In the genomic region with DNA sequence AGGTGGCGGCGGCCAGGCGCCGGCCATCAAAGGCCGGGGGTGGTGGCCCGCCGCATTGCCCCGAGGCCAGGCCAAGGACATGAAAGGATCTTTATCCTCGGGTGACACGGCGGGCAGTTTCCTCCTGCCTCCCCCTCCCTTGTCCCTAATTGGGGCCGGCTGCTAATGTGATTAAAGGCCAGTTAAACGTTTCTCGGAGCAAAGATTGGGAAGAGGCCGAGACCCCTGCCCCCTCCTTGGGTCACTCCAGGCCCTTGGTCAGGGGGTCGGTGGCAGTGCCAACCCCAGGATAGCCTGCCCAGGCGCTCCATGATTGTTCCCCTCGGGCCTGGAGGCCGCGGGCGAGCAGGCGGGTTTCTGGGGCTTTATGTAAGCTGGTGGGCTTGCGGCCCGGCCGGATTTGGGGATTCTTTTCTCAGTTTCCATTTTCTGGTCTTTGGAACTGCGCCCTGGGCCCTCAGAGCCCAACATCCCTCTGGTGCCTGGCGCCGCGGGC, we compare ENCODE assay signal across 9 mouse cellular contexts.
DNase-seq lines count a peak whose midpoint lies in the region; ATAC-seq and TF ChIP-seq lines count a peak whose summit lies in the region.
"Had no signal": no experiment of that assay in that cellular context is flagged by ENCODE, and none has a peak within 500 bp of the region (broad histone marks: within the 10 kb centered on the region; RNA-seq: fewer than 3 reads in every experiment).

No protein-coding gene starts in this region.

- WGBS in liver, embryonic 12.5 days (ENCODE audit: insufficient replicate concordance), result 5% methylated on average over 29 of the region's 29 CpGs
- 2% methylated on average over 29 of the region's 29 CpGs for WGBS in liver, postnatal 0 days (ENCODE audit: insufficient replicate concordance)
- 3% methylated on average over 21 of the region's 29 CpGs for WGBS in embryonic facial prominence, embryonic 14.5 days
- WGBS in intestine, postnatal 0 days, result 25% methylated on average over 29 of the region's 29 CpGs
- WGBS in thymus, adult 2 months, result 6% methylated on average over 29 of the region's 29 CpGs

- no peak for TF ChIP-seq CTCF in liver, postnatal 0 days (IDR thresholded peaks at IDR 0.05; ENCODE audit: low read depth)
- no peak for TF ChIP-seq CTCF in intestine, postnatal 0 days (IDR thresholded peaks at IDR 0.05; ENCODE audit: low read depth)
- no peak for TF ChIP-seq CTCF in thymus, adult 2 months (IDR thresholded peaks at IDR 0.05; ENCODE audit: borderline replicate concordance, control insufficient read depth, extremely low read depth, insufficient read depth, low read length, poor library complexity)

- H3K4me2 ChIP-seq in liver, embryonic 12.5 days, result peak overlapping the region; percentile 38; the same call in 1 of the 2 replicates
- H3K4me2 ChIP-seq in liver, postnatal 0 days (ENCODE audit: low read depth, low read length), result no peak overlapping the region
- H3K4me2 ChIP-seq in embryonic facial prominence, embryonic 14.5 days (ENCODE audit: low read depth, low read length), result peak overlapping the region; percentile 42
- no peak overlapping the region for H3K4me2 ChIP-seq in intestine, postnatal 0 days (replicated peaks; ENCODE audit: low read depth)

- TF ChIP-seq POLR2A in thymus, adult 2 months (IDR thresholded peaks at IDR 0.05; ENCODE audit: control insufficient read depth, extremely low read depth, insufficient read depth, low read length, poor library complexity), result no peak

- H3K4me1 ChIP-seq in liver, embryonic 12.5 days, result no peaks in the 10 kb centered on the region
- no peaks in the 10 kb centered on the region for H3K4me1 ChIP-seq in liver, postnatal 0 days (ENCODE audit: insufficient read depth)
- peaks cover 18% of the 10 kb centered on the region for H3K4me1 ChIP-seq in embryonic facial prominence, embryonic 14.5 days (ENCODE audit: control insufficient read depth, insufficient read depth, low read length)
- H3K4me1 ChIP-seq in intestine, postnatal 0 days (replicated peaks; ENCODE audit: control insufficient read depth, insufficient read depth, low read length), result no peaks in the 10 kb centered on the region
- no peaks in the 10 kb centered on the region for H3K4me1 ChIP-seq in thymus, adult 2 months (replicated peaks; ENCODE audit: control insufficient read depth, insufficient read depth, low read length)

- H3K27ac ChIP-seq in liver, embryonic 12.5 days, result no peak overlapping the region
- no peak overlapping the region for H3K27ac ChIP-seq in liver, postnatal 0 days (ENCODE audit: low read depth)
- no peak overlapping the region for H3K27ac ChIP-seq in embryonic facial prominence, embryonic 14.5 days (replicated peaks; ENCODE audit: low read depth, low read length)
- no peak overlapping the region for H3K27ac ChIP-seq in intestine, postnatal 0 days (ENCODE audit: low read depth, low read length)
- no peak overlapping the region for H3K27ac ChIP-seq in thymus, adult 2 months (ENCODE audit: control insufficient read depth, insufficient read depth, low read length)

- intact Hi-C loops in heart, postnatal 14 days (cut with DNase I), result no loop called here

- no peak overlapping the region for H3K4me3 ChIP-seq in liver, embryonic 12.5 days
- H3K4me3 ChIP-seq in liver, postnatal 0 days (ENCODE audit: low read depth, low read length), result no peak overlapping the region
- peak overlapping the region; percentile 20; the same call in 1 of the 2 replicates for H3K4me3 ChIP-seq in embryonic facial prominence, embryonic 14.5 days (ENCODE audit: low read depth, low read length)
- H3K4me3 ChIP-seq in intestine, postnatal 0 days (ENCODE audit: low read depth, low read length), result 0 out of 2 replicates have a peak overlapping the region, but pooled peaks have one; percentile 9
- no peak overlapping the region for H3K4me3 ChIP-seq in thymus, adult 2 months (ENCODE audit: control insufficient read depth, insufficient read depth, low read length)

- ATAC-seq in liver, embryonic 12.5 days, result no peak
- ATAC-seq in liver, postnatal 0 days, result no peak
- peak; percentile 10; the same call in 1 of the 2 replicates for ATAC-seq in embryonic facial prominence, embryonic 14.5 days (ENCODE audit: low read depth)
- ATAC-seq in intestine, postnatal 0 days, result no peak
- ATAC-seq in monocyte, adult 5-6 weeks (replicated peaks; ENCODE audit: insufficient number of reproducible peaks, low FRiP score, low TSS enrichment, poor library complexity, severe bottlenecking), result no peak

- no peaks in the 10 kb centered on the region for H3K36me3 ChIP-seq in liver, embryonic 12.5 days
- H3K36me3 ChIP-seq in liver, postnatal 0 days (replicated peaks; ENCODE audit: insufficient read depth, low read length), result no peaks in the 10 kb centered on the region
- H3K36me3 ChIP-seq in embryonic facial prominence, embryonic 14.5 days (ENCODE audit: control insufficient read depth, insufficient read depth, low read length), result no peaks in the 10 kb centered on the region
- H3K36me3 ChIP-seq in intestine, postnatal 0 days (ENCODE audit: control insufficient read depth, insufficient read depth), result no peaks in the 10 kb centered on the region
- no peaks in the 10 kb centered on the region for H3K36me3 ChIP-seq in thymus, adult 2 months (ENCODE audit: control insufficient read depth, insufficient read depth, low read length)

- peaks cover 81% of the 10 kb centered on the region for H3K27me3 ChIP-seq in liver, embryonic 12.5 days (replicated peaks)
- peaks cover 39% of the 10 kb centered on the region for H3K27me3 ChIP-seq in liver, postnatal 0 days (ENCODE audit: insufficient read depth, low read length)
- peaks cover 81% of the 10 kb centered on the region for H3K27me3 ChIP-seq in embryonic facial prominence, embryonic 14.5 days (replicated peaks; ENCODE audit: control insufficient read depth, insufficient read depth, low read length)
- H3K27me3 ChIP-seq in intestine, postnatal 0 days (replicated peaks; ENCODE audit: control insufficient read depth, insufficient read depth, low read length), result peaks cover 47% of the 10 kb centered on the region
- H3K27me3 ChIP-seq in thymus, adult 2 months (ENCODE audit: control insufficient read depth, insufficient read depth, low read length), result peaks cover 7% of the 10 kb centered on the region; the same call in 1 of the 2 replicates

- TF ChIP-seq EP300 in liver, postnatal 0 days (IDR thresholded peaks at IDR 0.05; ENCODE audit: low read depth), result no peak

- DNase-seq in liver, postnatal 0 days, result no peak
- DNase-seq in embryonic facial prominence, embryonic 14.5 days (ENCODE audit: low spot score), result no peak
- peak; percentile 67 for DNase-seq in retina, embryonic 14.5 days (ENCODE audit: low spot score)
- DNase-seq in thymus, adult 2 months, result no peak
- no peak for DNase-seq in heart, postnatal 14 days
- DNase-seq: left cerebral cortex, postnatal 4 days had no signal

- no peaks in the 10 kb centered on the region for H3K9me3 ChIP-seq in liver, embryonic 12.5 days (replicated peaks)
- H3K9me3 ChIP-seq in liver, postnatal 0 days (ENCODE audit: low read length), result no peaks in the 10 kb centered on the region
- H3K9me3 ChIP-seq in embryonic facial prominence, embryonic 14.5 days (ENCODE audit: control insufficient read depth, low read length), result no peaks in the 10 kb centered on the region
- no peaks in the 10 kb centered on the region for H3K9me3 ChIP-seq in intestine, postnatal 0 days (ENCODE audit: control insufficient read depth)

- no peak overlapping the region for H3K9ac ChIP-seq in liver, embryonic 12.5 days
- no peak overlapping the region for H3K9ac ChIP-seq in liver, postnatal 0 days (replicated peaks)
- no peak overlapping the region for H3K9ac ChIP-seq in embryonic facial prominence, embryonic 14.5 days (ENCODE audit: low read depth, low read length)
- H3K9ac ChIP-seq in intestine, postnatal 0 days (ENCODE audit: low read depth, low read length), result no peak overlapping the region

Comparison
In these comparisons a context has a peak if more than half of its experiments do, and no peak if none do; other contexts are left out.
1. H3K4me2 ChIP-seq: peak in liver, embryonic 12.5 days (single experiment) and embryonic facial prominence, embryonic 14.5 days (single experiment); none in liver, postnatal 0 days (single experiment) and intestine, postnatal 0 days (single experiment).
2. H3K4me3 ChIP-seq: peak in embryonic facial prominence, embryonic 14.5 days (single experiment) and intestine, postnatal 0 days (single experiment); none in liver, embryonic 12.5 days (single experiment), liver, postnatal 0 days (single experiment) and thymus, adult 2 months (single experiment).